16 mouse cellular contexts compared by ENCODE assay signal in genomic region chr10:80279273-80279672, GRCm38 (mm10).
"Had no signal": no experiment of that assay in that cellular context is flagged by ENCODE, and none has a peak within 500 bp of the region (broad histone marks: within the 10 kb centered on the region; RNA-seq: fewer than 3 reads in every experiment).

No protein-coding gene starts in this region.

- H3K27ac ChIP-seq: intestine, embryonic 15.5 days; limb, embryonic 13.5 days; liver, embryonic 15.5 days; midbrain, embryonic 10.5 days; midbrain, embryonic 15.5 days had no signal

- H3K9me3 ChIP-seq: intestine, embryonic 15.5 days; limb, embryonic 13.5 days; liver, embryonic 15.5 days; megakaryocyte, embryonic 14.5 days; midbrain, embryonic 10.5 days; midbrain, embryonic 15.5 days had no signal

- H3K4me2 ChIP-seq: intestine, embryonic 15.5 days; limb, embryonic 13.5 days; liver, embryonic 15.5 days; midbrain, embryonic 15.5 days had no signal

- H3K27me3 ChIP-seq: intestine, embryonic 15.5 days; limb, embryonic 13.5 days; liver, embryonic 15.5 days; megakaryocyte, embryonic 14.5 days; midbrain, embryonic 15.5 days had no signal

- H3K4me1 ChIP-seq: limb, embryonic 13.5 days; midbrain, embryonic 15.5 days had no signal

- H3K9ac ChIP-seq: intestine, embryonic 15.5 days; limb, embryonic 13.5 days; liver, embryonic 15.5 days; midbrain, embryonic 15.5 days had no signal

- DNase-seq: kidney, adult 11 months; kidney, adult 9 months; kidney, postnatal 14 days; kidney, postnatal 4 days; left cerebral cortex, postnatal 4 days; liver; lung, adult 2 months; lung, postnatal 36 days; thymus, adult 18-20 months; thymus, postnatal 4 days had no signal

- ATAC-seq: intestine, embryonic 15.5 days; midbrain, embryonic 15.5 days had no signal

- H3K4me3 ChIP-seq: intestine, embryonic 15.5 days; limb, embryonic 13.5 days; liver, embryonic 15.5 days; midbrain, embryonic 10.5 days; midbrain, embryonic 15.5 days had no signal
